Mouse (Mus musculus): ENCODE data around the gene Ergic3.

- TF ChIP-seq CTCF (IDR thresholded peaks at IDR 0.05; ENCODE audit: extremely low read depth, insufficient read length, insufficient replicate concordance, low read depth, low read length) (no peak), POLR2A (IDR thresholded peaks at IDR 0.05; ENCODE audit: low read depth, low read length) (no peak)
Observed at GRCm38 (mm10) chr2:156021765-156022164, 13.9 kb downstream of the Ergic3 start.
